Mouse (Mus musculus): ENCODE measurements around the gene Sh3bp2. TPM values are rescaled to one million over a fixed set of nuclear protein-coding genes. Genes with fewer than 3 reads are reported as not detected.

Gene Sh3bp2
- 100 to 1,000 TPM; 119 to 137 TPM for total RNA-seq (2023)

DNA sequence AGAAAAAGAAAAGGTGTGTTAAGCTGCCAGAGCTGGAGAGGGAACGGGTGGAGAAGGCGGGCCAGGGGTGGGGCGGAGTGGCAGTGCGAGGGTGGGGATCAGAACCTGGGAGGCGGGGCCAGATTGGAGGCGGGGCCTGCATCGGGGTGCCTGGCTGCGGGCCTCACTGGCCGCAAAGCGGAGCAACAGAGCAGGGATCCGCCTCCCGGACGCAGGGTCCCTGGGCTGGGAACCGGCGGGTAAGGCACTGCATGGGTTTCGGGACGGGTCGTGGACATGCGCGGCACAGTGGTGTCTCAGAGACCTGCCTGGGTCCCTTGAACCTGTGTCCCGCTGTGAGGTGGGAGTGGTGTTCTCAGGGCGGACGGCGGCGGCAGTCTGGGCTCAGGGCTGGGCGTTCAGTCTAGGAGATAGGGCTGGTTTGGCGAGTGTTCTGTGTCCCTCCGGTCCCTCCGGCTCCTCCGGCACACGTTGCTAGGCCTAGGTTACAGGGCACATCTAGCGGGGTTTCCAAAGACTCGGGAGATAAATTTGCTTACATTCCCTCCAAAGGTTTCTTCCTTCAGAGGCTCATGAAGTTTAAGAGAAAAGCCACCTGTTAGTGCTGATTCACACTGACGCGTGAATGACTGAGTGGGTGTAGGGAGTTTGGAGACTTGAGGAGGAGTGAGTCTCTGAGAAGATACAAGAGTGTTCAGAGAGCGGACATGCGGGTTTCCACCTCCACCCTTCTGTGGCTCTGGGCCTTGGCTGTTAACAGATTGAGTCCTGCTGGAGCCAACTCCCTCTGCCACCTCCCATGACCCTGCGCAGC, at the start of gene Sh3bp2:
Gene Sh3bp2 (plus strand): TSS at position 176 of the 814 bp plus-strand sequence.

DNA sequence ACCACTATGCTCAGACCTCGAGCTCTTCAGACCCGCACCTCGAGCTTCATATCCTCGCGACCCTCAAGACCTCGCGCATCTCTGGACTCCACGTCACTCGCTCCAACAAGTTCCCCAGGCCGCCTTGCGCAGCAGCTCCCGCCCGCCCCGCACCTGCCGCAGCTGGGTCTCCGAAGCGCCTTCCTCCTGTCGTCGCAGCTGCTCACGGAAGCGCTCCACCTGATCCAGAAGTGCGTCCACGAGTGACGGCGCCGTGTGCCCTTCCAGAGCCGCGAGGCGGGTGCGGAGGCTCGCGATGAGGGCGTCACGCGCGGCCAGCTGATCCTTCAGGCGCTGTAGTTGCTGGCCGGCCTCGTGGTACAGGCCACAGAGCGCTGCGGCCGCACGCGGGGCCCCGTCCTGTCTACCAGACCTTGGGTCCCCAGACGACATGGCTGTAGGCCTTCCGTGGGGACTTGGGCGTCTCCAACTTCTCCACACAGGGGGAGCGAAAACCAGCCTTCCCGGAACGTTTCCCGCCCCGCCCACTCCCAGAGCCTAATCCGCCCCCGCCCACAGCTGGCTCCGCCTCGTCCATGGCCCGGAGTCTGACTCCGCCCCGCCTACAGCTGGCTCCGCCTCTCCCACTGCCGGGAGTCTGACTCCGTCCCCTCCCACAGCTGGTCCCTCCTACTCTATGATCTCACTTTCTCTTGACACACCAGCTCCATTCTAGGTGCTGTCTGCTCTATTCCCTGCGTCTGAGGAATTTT, 12.0 kb upstream of the Sh3bp2 start, which contains the start of gene Tnip2:
Gene Tnip2 (minus strand): TSS at position 526 of the 752 bp plus-strand sequence.

DNA sequence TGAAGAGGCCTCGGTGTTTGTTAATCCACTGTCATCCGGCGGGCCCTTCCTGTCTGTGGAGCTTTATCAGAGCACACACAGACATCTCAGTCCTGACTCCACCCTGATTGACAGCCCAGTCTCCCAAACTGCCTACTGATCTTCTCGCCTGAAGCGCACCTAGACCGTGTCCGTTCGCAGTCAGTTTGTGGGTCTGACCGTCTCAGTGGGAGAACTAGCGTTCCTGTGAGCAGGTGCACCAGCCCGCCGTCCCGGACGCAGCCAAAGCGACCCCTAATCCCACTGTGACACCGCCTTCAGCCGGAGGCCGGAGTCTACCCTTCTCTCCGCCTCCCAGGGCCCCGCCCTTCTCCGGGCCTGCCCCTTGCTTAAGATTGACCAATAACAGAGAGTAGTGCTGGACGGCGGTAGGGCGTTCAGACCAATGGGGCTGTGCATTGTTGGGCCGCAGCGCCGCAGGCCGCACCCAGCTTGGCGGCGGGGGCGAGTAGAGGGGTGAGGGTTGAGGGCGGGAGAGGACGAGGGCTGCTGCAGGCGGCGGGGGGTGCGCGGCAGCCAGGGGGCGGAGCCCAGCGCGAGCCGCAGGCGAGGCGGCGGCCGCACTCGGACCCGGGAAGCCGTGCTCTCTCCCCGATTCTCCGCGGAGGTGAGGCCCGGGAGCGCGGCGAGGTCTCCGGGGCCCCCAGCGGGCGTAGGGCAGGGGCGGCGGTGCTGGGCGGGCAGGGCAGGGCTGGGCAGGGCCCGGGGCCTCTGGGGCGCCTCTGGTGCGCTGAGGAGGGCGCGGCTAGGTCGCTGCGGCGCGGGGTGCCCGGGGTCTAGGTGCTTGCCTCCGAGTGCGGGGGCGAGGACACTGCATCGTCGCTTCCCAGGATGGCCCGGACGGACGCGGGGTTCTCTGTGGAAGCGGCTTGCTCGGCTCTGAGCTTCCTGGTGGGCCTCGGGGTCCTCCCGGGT, 47.9 kb downstream of the Sh3bp2 start, which contains the start of gene Add1:
Gene Add1 (plus strand): TSS at position 397 of the 954 bp plus-strand sequence.

Other genes starting within 250 kb of the Sh3bp2 start
- 1 to 10 TPM; 1.0 to 2.8 TPM for gene Zfyve28, start 237.4 kb upstream of the Sh3bp2 start, total RNA-seq (2023)
- gene Cfap99, start 237.2 kb upstream of the Sh3bp2 start, total RNA-seq (2023) = not detected
- gene Rnf4, start 189.5 kb upstream of the Sh3bp2 start, total RNA-seq (2023) = 100 to 1,000 TPM; 216 to 242 TPM
- gene Fam193a, start 155.9 kb upstream of the Sh3bp2 start, total RNA-seq (2023) = 10 to 100 TPM; 79.4 to 91.9 TPM
- 10 to 100 TPM; 32.9 to 38.5 TPM for gene Tnip2, start 11.8 kb upstream of the Sh3bp2 start, total RNA-seq (2023)
- gene Add1, start 47.8 kb downstream of the Sh3bp2 start, total RNA-seq (2023) = 100 to 1,000 TPM; 296 to 301 TPM
- gene Mfsd10, start 111.4 kb downstream of the Sh3bp2 start, total RNA-seq (2023) = 10 to 100 TPM; 54.7 to 57.6 TPM
- 10 to 100 TPM; 32.4 to 35.1 TPM for gene Nop14, start 134.3 kb downstream of the Sh3bp2 start, total RNA-seq (2023)
- gene Grk4, start 134.5 kb downstream of the Sh3bp2 start, total RNA-seq (2023) = 1 to 10 TPM; 3.6 to 5.8 TPM
- 10 to 100 TPM; 54.6 to 58.2 TPM for gene Htt, start 235.9 kb downstream of the Sh3bp2 start, total RNA-seq (2023)

Measured in B cell, adult 67 days (primary cell).